Mouse (Mus musculus) liver, adult 2 months (tissue): ENCODE measurements at regions not wholly inside any gene's neighbourhood (a gene's known extent, or its start where the extent isn't known, plus 50 kb on each side); places are given as distances from the start of the nearest gene placed in this dataset.
A peak's percentile ranks its signal among the peaks of the same experiment; 100 is the strongest.

Experiments used
- DNase-seq: peaks from one replicate; pipeline ENCODE4 v3.0.0-alpha.2; 2011; ENCODE audit warnings: low read depth, low spot score; ENCODE audit errors: extremely low read depth
- H3K27ac ChIP-seq: fragments of 200-500 bp; replicated peaks from 2 replicates; pipeline ENCODE4 v1.5.1; 2012; ENCODE audit warnings: low read depth, mild to moderate bottlenecking, control low read depth, inconsistent platforms, low read length; ENCODE audit not compliant: insufficient read depth
- H3K27me3 ChIP-seq: fragments of 200-500 bp; 2 replicates; pipeline ENCODE4 v1.6.1; 2012; ENCODE audit warnings: mild to moderate bottlenecking, moderate library complexity, low read length, inconsistent platforms; ENCODE audit not compliant: control insufficient read depth, insufficient read depth
- H3K36me3 ChIP-seq: fragments of 200-500 bp; 2 replicates; pipeline ENCODE4 v1.6.1; 2012; ENCODE audit warnings: low read length, inconsistent platforms; ENCODE audit not compliant: control insufficient read depth, insufficient read depth
- H3K4me1 ChIP-seq: fragments of 200-500 bp; 2 replicates; pipeline ENCODE4 v1.6.1; 2011; ENCODE audit warnings: low read length; ENCODE audit not compliant: control insufficient read depth, insufficient read depth
- H3K4me3 ChIP-seq: fragments of 200-500 bp; 2 replicates; pipeline ENCODE4 v1.5.1; 2011; ENCODE audit warnings: low read depth, mild to moderate bottlenecking, control low read depth, low read length, moderate library complexity; ENCODE audit not compliant: insufficient read depth
- H3K79me2 ChIP-seq: fragments of 200-500 bp; 2 replicates; pipeline ENCODE4 v1.6.1; 2012; ENCODE audit warnings: inconsistent platforms, mild to moderate bottlenecking, low read length, moderate library complexity; ENCODE audit not compliant: control insufficient read depth, insufficient read depth
- H3K9ac ChIP-seq: fragments of 200-500 bp; 2 replicates; pipeline ENCODE4 v1.6.1; 2012; ENCODE audit warnings: low read depth, mild to moderate bottlenecking, control low read depth, inconsistent platforms, low read length
- CTCF ChIP-seq: fragments of 200-500 bp; IDR thresholded peaks from 2 replicates; pipeline ENCODE4 v1.5.1; 2011; ENCODE audit warnings: low read depth, low read length, control low read depth
- POLR2A ChIP-seq: fragments of 200-500 bp; IDR thresholded peaks from 2 replicates; pipeline ENCODE4 v1.6.1; 2011; ENCODE audit warnings: low read length, control low read depth; ENCODE audit not compliant: insufficient read depth; ENCODE audit errors: extremely low read depth
- WGBS: fragments of 180-500 bp; shearing (Covaris S2); methylation state at CpG from one replicate; pipeline ENCODE4 v1.1.7; 2018; 5-methylcytosine and 5-hydroxymethylcytosine counted together

DNA sequence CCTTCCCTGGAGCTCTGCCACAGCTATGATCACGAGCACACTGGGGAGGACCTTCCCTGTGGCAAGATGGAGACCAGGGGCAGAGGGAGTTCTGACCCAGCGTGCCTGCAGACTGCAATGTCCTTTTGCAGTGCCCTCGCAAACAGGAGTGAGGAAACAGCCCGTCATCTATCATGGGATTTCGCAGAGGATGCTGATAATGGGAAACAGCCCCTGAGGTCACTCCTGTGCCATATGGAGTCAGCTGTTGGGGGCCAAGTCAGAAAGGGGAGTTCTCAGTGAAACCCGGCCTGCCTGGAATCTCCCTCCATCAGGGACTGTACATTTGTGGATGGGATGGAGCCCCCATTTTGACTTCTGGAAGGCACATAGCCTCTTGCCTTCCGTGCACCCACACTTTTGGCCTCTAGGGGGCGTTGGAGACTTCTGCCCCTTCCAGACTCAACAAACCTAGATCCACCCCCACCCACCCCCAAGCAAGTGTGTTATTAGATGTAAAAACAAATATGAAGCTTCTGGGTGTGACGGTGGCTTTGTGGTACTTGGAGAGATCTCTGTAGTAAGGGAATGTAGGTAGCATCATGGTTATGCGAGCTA, 98.1 kb downstream of the Kdr start:
- no peaks in the 10 kb centered on the region; the same call in 1 of the 2 replicates for H3K4me1 ChIP-seq
- H3K9ac ChIP-seq: no peak overlapping the region
- H3K36me3 ChIP-seq: no peaks in the 10 kb centered on the region
- 72% methylated on average over 10 of the region's 10 CpGs for WGBS
- H3K27me3 ChIP-seq: no peaks in the 10 kb centered on the region
- no peak overlapping the region for H3K27ac ChIP-seq
- TF ChIP-seq CTCF: peak; percentile 26; the same call in 1 of the 2 replicates
- TF ChIP-seq POLR2A: no peak
- H3K4me3 ChIP-seq: no peak overlapping the region
- H3K79me2 ChIP-seq: no peaks in the 10 kb centered on the region
- no peak for DNase-seq

DNA sequence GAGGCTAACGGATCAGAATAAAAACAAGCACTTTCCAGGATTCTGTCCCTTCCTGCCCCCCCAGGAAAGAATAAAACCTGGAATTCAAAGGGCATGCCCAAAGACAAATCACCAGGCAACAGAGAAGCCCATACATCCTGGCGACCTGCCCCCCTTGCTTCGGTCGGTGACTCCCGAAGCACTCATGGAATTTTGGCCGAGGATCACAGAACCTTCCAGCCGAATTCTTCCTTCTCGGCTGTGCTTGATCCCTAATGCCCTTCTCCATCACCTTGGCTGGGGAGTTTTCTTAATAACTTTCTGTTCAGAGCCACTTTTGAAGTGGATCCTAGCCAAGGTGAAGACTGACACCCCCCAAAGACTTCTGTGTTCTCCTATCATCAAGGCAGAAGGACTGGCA, 99.9 kb downstream of the Kdr start:
- Histone ChIP-seq H3K36me3 (no peaks in the 10 kb centered on the region), H3K79me2 (no peaks in the 10 kb centered on the region), H3K27ac (no peak overlapping the region), H3K27me3 (no peaks in the 10 kb centered on the region), H3K9ac (no peak overlapping the region), H3K4me3 (no peak overlapping the region), H3K4me1 (no peaks in the 10 kb centered on the region; the same call in 1 of the 2 replicates)
- WGBS: 75% methylated on average over 8 of the region's 8 CpGs
- no peak for TF ChIP-seq CTCF
- no peak for DNase-seq

DNA sequence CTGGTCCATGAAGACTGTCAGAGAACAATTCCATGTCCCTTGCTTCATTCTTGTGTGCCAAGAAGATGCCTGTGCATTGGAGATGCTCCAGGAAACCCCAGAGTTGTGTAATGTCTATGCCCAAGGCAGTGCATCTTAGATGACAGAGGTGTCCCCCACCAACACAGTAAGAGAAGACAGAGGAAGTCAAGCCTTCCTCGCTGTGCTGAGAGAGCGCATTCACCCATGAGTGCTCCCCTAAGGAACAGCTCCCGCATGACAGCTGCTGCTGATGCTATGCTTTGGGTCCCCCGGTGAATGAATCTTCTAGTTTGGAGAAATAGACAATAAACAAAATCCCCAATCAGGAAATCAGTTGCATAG, 100.7 kb downstream of the Kdr start:
- WGBS: 65% methylated on average over 4 of the region's 4 CpGs

DNA sequence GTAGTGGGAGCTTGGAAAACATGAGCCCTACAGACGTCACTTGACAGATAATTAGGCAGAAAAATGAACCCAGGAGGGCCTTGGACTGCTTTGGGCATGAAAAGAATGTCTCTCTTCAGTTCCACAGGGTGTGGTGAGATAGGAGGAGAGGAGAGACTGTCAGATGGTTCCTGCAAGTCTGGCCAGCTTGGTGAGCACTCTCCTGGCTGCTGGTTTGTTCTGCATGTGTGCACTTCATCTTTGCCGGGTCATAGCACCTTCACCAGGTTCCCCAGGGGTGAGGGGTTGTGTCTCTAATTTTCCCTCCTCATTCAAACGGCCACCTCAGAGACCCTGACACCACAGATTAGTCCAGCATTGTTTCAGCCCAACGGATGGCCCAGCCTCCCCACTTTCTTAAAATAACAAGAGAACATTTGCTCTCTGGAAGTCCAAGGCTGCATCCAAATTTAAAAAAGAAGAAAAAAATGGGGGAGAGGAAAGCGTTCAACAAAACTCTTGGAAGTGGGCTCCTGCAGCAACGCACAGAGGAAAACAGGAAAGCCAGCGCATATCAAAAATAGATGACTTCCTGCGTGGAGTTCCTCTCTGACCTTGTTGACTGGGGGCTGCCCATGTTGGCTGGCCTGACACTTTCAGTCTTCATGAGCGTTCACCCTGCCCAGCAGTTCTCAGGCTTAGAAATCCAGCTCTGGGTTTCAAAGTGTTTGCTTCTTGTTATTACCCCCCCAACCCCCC, 101.2 kb downstream of the Kdr start:
- no peaks in the 10 kb centered on the region for H3K27me3 ChIP-seq
- no peaks in the 10 kb centered on the region for H3K36me3 ChIP-seq
- no peak for TF ChIP-seq CTCF
- TF ChIP-seq POLR2A: no peak
- DNase-seq: no peak
- 64% methylated on average over 9 of the region's 9 CpGs for WGBS
- H3K79me2 ChIP-seq: no peaks in the 10 kb centered on the region
- H3K9ac ChIP-seq: no peak overlapping the region
- no peak overlapping the region for H3K4me3 ChIP-seq
- peak overlapping the region; percentile 81 for H3K27ac ChIP-seq
- no peaks in the 10 kb centered on the region; the same call in 1 of the 2 replicates for H3K4me1 ChIP-seq

More for the DNA sequence above, 100.7 kb downstream of the Kdr start:
- Histone ChIP-seq H3K4me3 (no peak overlapping the region), H3K4me1 (no peaks in the 10 kb centered on the region; the same call in 1 of the 2 replicates), H3K79me2 (no peaks in the 10 kb centered on the region), H3K9ac (no peak overlapping the region), H3K27ac (peak overlapping the region; percentile 51; the same call in 1 of the 2 replicates), H3K27me3 (no peaks in the 10 kb centered on the region), H3K36me3 (no peaks in the 10 kb centered on the region)
- no peak for TF ChIP-seq CTCF
- no peak for TF ChIP-seq POLR2A
- DNase-seq: no peak

DNA sequence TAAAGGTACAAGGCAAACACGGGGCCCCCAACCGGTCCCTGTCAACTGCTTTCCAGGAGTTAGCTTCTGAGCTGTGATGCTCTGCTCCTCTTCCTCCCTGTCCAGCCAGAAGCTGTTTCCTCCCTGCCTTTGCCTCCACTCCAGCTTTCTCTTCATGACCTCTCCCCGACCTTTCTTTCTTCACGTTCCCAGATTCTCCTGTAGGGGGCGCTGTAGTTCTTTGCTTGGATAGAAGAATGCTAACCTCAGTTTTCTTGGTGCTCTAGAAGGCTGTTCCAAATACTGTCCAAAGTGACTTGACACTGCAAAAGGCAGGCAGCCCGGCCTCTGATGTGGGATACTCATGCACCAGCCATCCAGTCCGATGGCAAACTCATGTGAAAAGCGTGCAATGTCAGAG, 107.1 kb downstream of the Kdr start:
- WGBS: 29% methylated on average over 8 of the region's 8 CpGs
- no peaks in the 10 kb centered on the region; the same call in 1 of the 2 replicates for H3K4me1 ChIP-seq
- H3K27me3 ChIP-seq: no peaks in the 10 kb centered on the region
- peak; percentile 28 for DNase-seq
- TF ChIP-seq POLR2A: no peak
- no peak for TF ChIP-seq CTCF
- H3K27ac ChIP-seq: no peak overlapping the region
- H3K4me3 ChIP-seq: no peak overlapping the region
- no peak overlapping the region for H3K9ac ChIP-seq
- H3K79me2 ChIP-seq: no peaks in the 10 kb centered on the region
- H3K36me3 ChIP-seq: no peaks in the 10 kb centered on the region

DNA sequence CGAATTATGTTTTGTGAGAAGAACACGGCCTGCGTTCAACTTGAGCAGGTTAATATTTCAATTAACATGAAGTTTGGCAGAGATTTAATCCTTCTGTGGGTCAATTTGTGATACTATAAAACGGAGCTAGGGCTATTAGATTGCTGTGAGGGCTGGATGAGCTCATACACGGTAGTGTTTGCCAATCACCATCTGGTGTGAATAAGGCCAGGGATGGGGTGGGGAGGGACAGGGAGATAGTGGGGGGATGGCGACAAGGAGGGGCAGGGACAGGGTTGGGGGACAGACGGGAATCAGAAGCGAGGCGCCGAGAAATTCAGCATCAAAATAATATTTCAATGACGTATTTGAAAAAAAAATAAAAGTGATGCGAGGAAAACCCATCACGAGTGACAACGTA, 107.6 kb downstream of the Kdr start:
- Histone ChIP-seq H3K9ac (no peak overlapping the region), H3K4me3 (no peak overlapping the region), H3K79me2 (no peaks in the 10 kb centered on the region), H3K27me3 (no peaks in the 10 kb centered on the region), H3K4me1 (no peaks in the 10 kb centered on the region; the same call in 1 of the 2 replicates), H3K27ac (no peak overlapping the region), H3K36me3 (no peaks in the 10 kb centered on the region)
- no peak for DNase-seq
- TF ChIP-seq POLR2A (no peak), CTCF (no peak)
- 82% methylated on average over 14 of the region's 14 CpGs for whole genome bisulfite sequencing
